Mouse (Mus musculus): ENCODE data around the gene Atg2b. TPM values are rescaled to one million over a fixed set of nuclear protein-coding genes. Genes with fewer than 3 reads are reported as not detected.

Gene Atg2b
- polyA plus RNA-seq, 1 experiment from 2014 or later, result 13.8 TPM

DNA sequence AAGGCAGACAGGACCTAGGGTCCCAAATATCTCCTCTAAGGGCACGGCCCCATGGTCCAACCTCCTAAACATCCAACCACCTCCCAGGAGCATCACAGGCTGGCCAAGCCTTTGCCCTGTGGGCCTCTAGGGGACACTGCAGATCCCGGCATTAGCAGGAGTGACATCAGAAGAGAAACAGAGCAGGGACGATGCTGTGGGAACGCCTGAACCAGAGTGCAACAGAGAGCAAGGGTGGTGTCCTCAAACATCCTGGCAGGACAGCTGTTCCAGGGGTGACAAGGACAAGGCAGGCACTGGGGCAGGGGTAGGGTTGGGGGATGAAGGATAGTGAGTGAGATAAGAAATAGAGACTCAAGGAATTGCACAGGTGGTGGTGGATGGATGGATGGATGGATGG, 78.1 kb downstream of the Atg2b start:
- no peak for ATAC-seq

DNA sequence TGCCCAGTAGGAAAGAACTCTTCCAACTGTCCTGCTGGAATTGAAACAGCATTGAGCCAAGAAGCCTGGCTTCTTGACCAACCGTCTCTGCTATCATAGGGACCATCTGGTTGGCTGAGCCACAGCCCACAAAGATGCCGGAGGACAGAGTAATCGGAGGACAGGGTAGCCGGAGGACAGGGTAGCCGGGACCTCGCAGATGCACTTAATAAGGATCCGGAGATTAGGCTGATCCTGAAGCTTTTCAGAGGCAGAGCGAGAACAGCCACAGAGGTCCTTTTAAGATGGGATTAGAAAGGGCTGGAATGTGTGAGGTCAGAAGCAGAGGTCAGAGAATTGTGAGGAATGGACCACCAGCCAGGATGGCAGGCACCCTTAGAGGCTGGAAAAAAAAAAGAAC, 79.8 kb downstream of the Atg2b start:
- H3K27me3 ChIP-seq (replicated peaks; ENCODE audit: control insufficient read depth, insufficient read depth, low read length), result no peaks in the 10 kb centered on the region
- H3K4me1 ChIP-seq (ENCODE audit: control insufficient read depth, insufficient read depth, low read length), result peaks cover 2% of the 10 kb centered on the region; the same call in 1 of the 2 replicates
- 8% methylated on average over 8 of the region's 8 CpGs for WGBS
- no peak overlapping the region for H3K4me2 ChIP-seq (ENCODE audit: low read length)
- no peak overlapping the region for H3K27ac ChIP-seq (ENCODE audit: low read depth, low read length)
- no peak overlapping the region for H3K4me3 ChIP-seq (ENCODE audit: low read depth, low read length)
- no peaks in the 10 kb centered on the region for H3K36me3 ChIP-seq (ENCODE audit: control insufficient read depth, insufficient read depth, low read length)
- no peak for ATAC-seq
- no peaks in the 10 kb centered on the region for H3K9me3 ChIP-seq (replicated peaks; ENCODE audit: control insufficient read depth, low read length)
- H3K9ac ChIP-seq (ENCODE audit: low read length), result no peak overlapping the region
- no peak for DNase-seq (ENCODE audit: low spot score)

More for the DNA sequence above, 78.1 kb downstream of the Atg2b start:
- H3K36me3 ChIP-seq (ENCODE audit: control insufficient read depth, insufficient read depth, low read length), result no peaks in the 10 kb centered on the region
- no peaks in the 10 kb centered on the region for H3K27me3 ChIP-seq (replicated peaks; ENCODE audit: control insufficient read depth, insufficient read depth, low read length)
- no peak overlapping the region for H3K27ac ChIP-seq (ENCODE audit: low read depth, low read length)
- no peak overlapping the region for H3K4me3 ChIP-seq (ENCODE audit: low read depth, low read length)
- H3K9me3 ChIP-seq (replicated peaks; ENCODE audit: control insufficient read depth, low read length), result no peaks in the 10 kb centered on the region
- 87% methylated on average over 4 of the region's 4 CpGs for WGBS
- DNase-seq (ENCODE audit: low spot score), result no peak
- no peak overlapping the region for H3K9ac ChIP-seq (ENCODE audit: low read length)
- no peaks in the 10 kb centered on the region for H3K4me1 ChIP-seq (ENCODE audit: control insufficient read depth, insufficient read depth, low read length)
- H3K4me2 ChIP-seq (ENCODE audit: low read length), result no peak overlapping the region

DNA sequence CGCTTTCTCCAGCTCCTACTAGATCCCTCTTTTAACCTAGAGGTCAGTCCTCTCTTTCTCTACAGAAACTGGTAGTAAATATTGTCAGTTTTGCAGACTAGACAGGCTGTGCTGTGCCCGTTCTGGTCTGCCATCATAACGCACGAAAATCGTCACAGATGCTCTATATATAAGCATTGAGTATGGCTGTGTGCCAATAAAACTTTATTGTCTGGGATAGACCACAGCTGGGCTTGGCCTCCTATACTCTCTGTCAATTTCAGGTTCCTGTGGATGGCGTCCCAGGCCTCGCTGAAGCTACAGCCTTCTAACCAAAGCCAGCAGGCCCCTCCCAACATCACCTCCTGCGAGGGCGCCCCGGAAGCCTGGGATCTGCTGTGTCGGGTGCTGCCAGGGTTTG, 81.1 kb downstream of the Atg2b start:
- no peak overlapping the region for H3K4me3 ChIP-seq (ENCODE audit: low read depth, low read length)
- ATAC-seq (no peak), DNase-seq (ENCODE audit: low spot score) (no peak)
- no peak overlapping the region for H3K27ac ChIP-seq (ENCODE audit: low read depth, low read length)
- no peaks in the 10 kb centered on the region for H3K27me3 ChIP-seq (replicated peaks; ENCODE audit: control insufficient read depth, insufficient read depth, low read length)
- no peak overlapping the region for H3K4me2 ChIP-seq (ENCODE audit: low read length)
- H3K4me1 ChIP-seq (ENCODE audit: control insufficient read depth, insufficient read depth, low read length), result peaks cover 2% of the 10 kb centered on the region; the same call in 1 of the 2 replicates
- no peak overlapping the region for H3K9ac ChIP-seq (ENCODE audit: low read length)
- no peaks in the 10 kb centered on the region for H3K9me3 ChIP-seq (replicated peaks; ENCODE audit: control insufficient read depth, low read length)
- 91% methylated on average over 11 of the region's 11 CpGs for WGBS
- no peaks in the 10 kb centered on the region for H3K36me3 ChIP-seq (ENCODE audit: control insufficient read depth, insufficient read depth, low read length)

DNA sequence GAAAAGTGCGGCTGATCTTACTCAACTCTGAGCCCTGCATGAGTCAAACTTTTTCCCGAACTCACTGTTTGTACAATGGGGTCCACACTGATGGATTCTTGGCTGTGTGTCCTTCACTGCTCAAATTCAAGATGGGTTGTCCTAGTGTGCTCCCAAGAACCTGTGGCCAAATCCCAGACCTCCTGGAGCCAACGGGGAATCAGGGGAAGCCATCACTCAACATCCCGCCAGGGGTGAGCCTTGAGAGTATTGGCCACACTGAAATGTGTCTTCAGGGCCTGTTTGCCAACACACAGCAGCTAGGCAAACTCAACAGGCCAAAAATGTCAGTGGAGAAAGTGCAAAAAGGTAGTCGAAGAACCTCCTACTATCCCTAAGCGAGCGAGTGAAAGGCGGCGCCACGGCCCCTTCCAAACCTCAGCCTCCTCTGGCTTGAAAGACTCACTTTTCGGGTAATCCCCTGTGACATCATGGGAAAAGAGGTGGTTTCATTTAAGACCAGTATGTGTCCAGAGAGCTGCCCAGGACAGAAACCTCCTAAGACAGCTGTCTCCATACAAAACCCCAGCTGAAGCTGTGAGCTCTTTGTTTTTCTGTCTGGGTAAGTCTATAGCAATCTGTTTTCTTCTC, 82.3 kb downstream of the Atg2b start, which contains the start of gene Bdkrb1:
Gene Bdkrb1 (plus strand): TSS at position 505 of the 630 bp plus-strand sequence.
- Histone ChIP-seq H3K36me3 (ENCODE audit: control insufficient read depth, insufficient read depth, low read length) (no peaks in the 10 kb centered on the region), H3K27me3 (replicated peaks; ENCODE audit: control insufficient read depth, insufficient read depth, low read length) (no peaks in the 10 kb centered on the region), H3K4me3 (ENCODE audit: low read depth, low read length) (no peak within 1 kb of the TSS), H3K27ac (ENCODE audit: low read depth, low read length) (peak within 1 kb of the TSS; percentile 11; the same call in 1 of the 2 replicates), H3K4me1 (ENCODE audit: control insufficient read depth, insufficient read depth, low read length) (peaks cover 2% of the 10 kb centered on the region; the same call in 1 of the 2 replicates), H3K4me2 (ENCODE audit: low read length) (no peak within 1 kb of the TSS), H3K9me3 (replicated peaks; ENCODE audit: control insufficient read depth, low read length) (no peaks in the 10 kb centered on the region), H3K9ac (ENCODE audit: low read length) (no peak within 1 kb of the TSS)
- DNase-seq (ENCODE audit: low spot score) (no peak), ATAC-seq (no peak)
- WGBS, result 81% methylated on average over 11 of the region's 11 CpGs

DNA sequence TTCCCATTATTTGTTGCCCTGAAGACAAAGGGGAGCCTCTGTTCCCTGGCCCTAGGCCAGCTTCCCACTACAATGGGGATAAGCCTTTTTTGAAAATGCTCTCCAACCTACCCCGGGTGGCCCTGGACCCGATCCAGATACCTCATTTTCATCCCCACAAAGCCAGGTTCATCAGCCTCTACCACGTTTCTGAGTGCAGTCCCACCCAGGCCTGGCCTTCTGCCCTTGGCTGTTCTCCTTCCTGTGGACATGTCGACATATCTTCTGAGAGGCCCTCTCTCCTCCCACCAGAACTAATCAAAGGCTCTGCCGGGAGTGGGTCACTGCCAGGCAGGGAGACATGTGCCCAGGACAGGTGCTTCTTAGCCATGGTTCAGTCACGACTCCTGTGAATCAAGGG, 83.4 kb downstream of the Atg2b start:
- H3K27ac ChIP-seq (ENCODE audit: low read depth, low read length), result peak overlapping the region; percentile 11; the same call in 1 of the 2 replicates
- WGBS, result 29% methylated on average over 6 of the region's 6 CpGs
- no peak overlapping the region for H3K9ac ChIP-seq (ENCODE audit: low read length)
- H3K36me3 ChIP-seq (ENCODE audit: control insufficient read depth, insufficient read depth, low read length), result no peaks in the 10 kb centered on the region
- no peak overlapping the region for H3K4me3 ChIP-seq (ENCODE audit: low read depth, low read length)
- H3K27me3 ChIP-seq (replicated peaks; ENCODE audit: control insufficient read depth, insufficient read depth, low read length), result no peaks in the 10 kb centered on the region
- H3K4me1 ChIP-seq (ENCODE audit: control insufficient read depth, insufficient read depth, low read length), result peaks cover 2% of the 10 kb centered on the region; the same call in 1 of the 2 replicates
- no peak overlapping the region for H3K4me2 ChIP-seq (ENCODE audit: low read length)
- no peaks in the 10 kb centered on the region for H3K9me3 ChIP-seq (replicated peaks; ENCODE audit: control insufficient read depth, low read length)
- ATAC-seq (0 out of 2 replicates have a peak, but pooled peaks have one; percentile 18), DNase-seq (ENCODE audit: low spot score) (peak; percentile 53)

DNA sequence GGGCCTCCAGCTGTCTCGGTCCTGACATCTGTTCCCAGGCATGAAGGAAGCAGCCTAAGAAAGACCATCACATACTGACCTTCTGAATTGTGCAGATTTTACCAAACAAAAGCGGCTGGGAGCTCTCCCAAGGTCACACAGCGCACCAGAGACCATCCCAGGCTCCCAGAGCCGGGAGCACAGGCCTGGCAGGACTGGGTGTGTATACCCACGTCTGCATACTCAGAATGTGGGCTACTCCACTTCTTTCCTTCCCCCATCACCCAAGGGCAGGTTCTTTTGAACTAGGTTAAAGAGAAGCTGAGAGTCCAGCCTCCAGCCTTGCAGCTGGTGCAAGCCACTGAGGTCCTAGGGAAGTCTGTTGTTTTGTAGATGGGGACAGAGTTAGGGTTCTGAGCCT, 85.9 kb downstream of the Atg2b start:
- Histone ChIP-seq H3K4me3 (ENCODE audit: low read depth, low read length) (no peak overlapping the region), H3K9me3 (replicated peaks; ENCODE audit: control insufficient read depth, low read length) (no peaks in the 10 kb centered on the region), H3K4me2 (ENCODE audit: low read length) (no peak overlapping the region), H3K27ac (ENCODE audit: low read depth, low read length) (no peak overlapping the region), H3K27me3 (replicated peaks; ENCODE audit: control insufficient read depth, insufficient read depth, low read length) (no peaks in the 10 kb centered on the region), H3K9ac (ENCODE audit: low read length) (no peak overlapping the region), H3K36me3 (ENCODE audit: control insufficient read depth, insufficient read depth, low read length) (no peaks in the 10 kb centered on the region), H3K4me1 (ENCODE audit: control insufficient read depth, insufficient read depth, low read length) (peaks cover 2% of the 10 kb centered on the region; the same call in 1 of the 2 replicates)
- DNase-seq (ENCODE audit: low spot score) (no peak), ATAC-seq (no peak)
- 64% methylated on average over 5 of the region's 5 CpGs for WGBS

DNA sequence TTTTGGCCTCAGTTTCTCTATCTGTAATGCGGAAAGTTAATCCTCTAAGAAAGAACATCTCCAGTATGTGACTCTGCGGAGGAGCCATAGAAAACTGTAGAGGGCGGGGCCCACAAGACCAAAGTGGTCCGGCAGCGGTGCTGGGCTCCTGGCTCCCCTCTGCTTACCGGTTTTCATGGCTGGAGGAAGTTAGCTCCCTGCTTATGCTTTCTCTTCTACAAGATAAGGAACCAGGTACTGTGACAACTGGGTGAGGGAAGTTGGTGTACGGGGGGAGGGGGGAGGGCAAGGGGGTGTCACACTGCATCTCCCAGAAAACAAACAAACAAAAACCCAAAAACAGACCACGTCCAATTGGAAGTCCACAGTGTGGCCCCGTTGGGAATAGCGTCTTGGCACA, 86.5 kb downstream of the Atg2b start:
- Histone ChIP-seq H3K9ac (ENCODE audit: low read length) (no peak overlapping the region), H3K27ac (ENCODE audit: low read depth, low read length) (no peak overlapping the region), H3K9me3 (replicated peaks; ENCODE audit: control insufficient read depth, low read length) (no peaks in the 10 kb centered on the region), H3K4me2 (ENCODE audit: low read length) (no peak overlapping the region), H3K4me1 (ENCODE audit: control insufficient read depth, insufficient read depth, low read length) (peaks cover 2% of the 10 kb centered on the region; the same call in 1 of the 2 replicates), H3K4me3 (ENCODE audit: low read depth, low read length) (no peak overlapping the region), H3K27me3 (replicated peaks; ENCODE audit: control insufficient read depth, insufficient read depth, low read length) (no peaks in the 10 kb centered on the region), H3K36me3 (ENCODE audit: control insufficient read depth, insufficient read depth, low read length) (no peaks in the 10 kb centered on the region)
- DNase-seq (ENCODE audit: low spot score) (no peak), ATAC-seq (no peak)
- 82% methylated on average over 10 of the region's 10 CpGs for WGBS

DNA sequence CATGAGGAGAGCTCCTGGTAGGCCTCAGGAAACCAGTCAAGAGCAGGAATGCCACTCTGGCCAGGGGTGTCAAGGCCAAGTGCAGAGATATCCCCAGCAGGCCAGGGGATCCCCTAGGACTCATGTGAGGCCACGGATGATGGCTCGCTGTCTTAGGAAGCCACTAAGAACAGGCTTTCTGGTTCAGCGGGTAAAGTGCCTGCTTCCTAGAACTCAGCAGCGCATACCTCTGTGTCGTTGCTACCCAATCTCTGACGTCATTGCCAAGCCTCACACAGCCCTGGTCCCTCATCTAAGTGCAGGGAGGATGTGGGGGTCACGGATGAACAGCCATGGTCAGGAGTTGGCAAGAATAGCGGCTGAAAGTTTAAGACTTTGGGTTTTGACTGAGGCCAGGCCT, 87.9 kb downstream of the Atg2b start:
- no peak overlapping the region for H3K4me3 ChIP-seq (ENCODE audit: low read depth, low read length)
- no peak overlapping the region for H3K27ac ChIP-seq (ENCODE audit: low read depth, low read length)
- 87% methylated on average over 8 of the region's 8 CpGs for WGBS
- ATAC-seq (no peak), DNase-seq (ENCODE audit: low spot score) (no peak)
- H3K9ac ChIP-seq (ENCODE audit: low read length), result no peak overlapping the region
- no peak overlapping the region for H3K4me2 ChIP-seq (ENCODE audit: low read length)
- H3K36me3 ChIP-seq (ENCODE audit: control insufficient read depth, insufficient read depth, low read length), result no peaks in the 10 kb centered on the region
- H3K27me3 ChIP-seq (replicated peaks; ENCODE audit: control insufficient read depth, insufficient read depth, low read length), result no peaks in the 10 kb centered on the region
- no peaks in the 10 kb centered on the region for H3K9me3 ChIP-seq (replicated peaks; ENCODE audit: control insufficient read depth, low read length)
- H3K4me1 ChIP-seq (ENCODE audit: control insufficient read depth, insufficient read depth, low read length), result peaks cover 2% of the 10 kb centered on the region; the same call in 1 of the 2 replicates

DNA sequence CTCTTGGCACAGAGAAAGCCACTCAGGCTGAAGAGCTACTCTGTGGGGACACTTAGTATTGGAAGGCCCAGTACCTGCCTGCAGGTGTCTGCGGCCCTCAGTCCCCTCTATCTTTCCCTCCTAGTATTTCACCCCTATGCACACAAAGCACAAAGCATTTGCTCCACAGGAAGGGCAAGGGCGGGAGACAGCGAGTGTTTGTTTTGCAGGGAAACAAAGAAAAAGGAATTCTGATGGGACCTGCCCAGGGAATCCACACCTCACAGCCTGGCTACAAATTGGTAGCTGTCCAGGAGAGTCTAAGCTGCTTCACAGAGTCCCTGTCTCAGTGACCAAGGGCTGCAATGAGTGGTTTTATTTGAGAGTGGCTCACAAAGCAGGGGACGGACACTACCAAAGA, 91.5 kb downstream of the Atg2b start:
- DNase-seq (ENCODE audit: low spot score), result no peak
- WGBS, result 65% methylated on average over 4 of the region's 4 CpGs

More for the DNA sequence above, 91.5 kb downstream of the Atg2b start:
- ATAC-seq, result no peak
- Histone ChIP-seq H3K9me3 (replicated peaks; ENCODE audit: control insufficient read depth, low read length) (no peaks in the 10 kb centered on the region), H3K4me3 (ENCODE audit: low read depth, low read length) (no peak overlapping the region), H3K4me2 (ENCODE audit: low read length) (no peak overlapping the region), H3K9ac (ENCODE audit: low read length) (no peak overlapping the region), H3K36me3 (ENCODE audit: control insufficient read depth, insufficient read depth, low read length) (no peaks in the 10 kb centered on the region), H3K4me1 (ENCODE audit: control insufficient read depth, insufficient read depth, low read length) (no peaks in the 10 kb centered on the region), H3K27me3 (replicated peaks; ENCODE audit: control insufficient read depth, insufficient read depth, low read length) (no peaks in the 10 kb centered on the region), H3K27ac (ENCODE audit: low read depth, low read length) (no peak overlapping the region)
